Mouse (Mus musculus) c-Kit-positive CD71-positive TER-119-negative erythroid progenitor cells, embryonic 14.5 days (primary cell): ENCODE results near the gene Cilp2.
A peak's percentile ranks its signal among the peaks of the same experiment; 100 is the strongest.

Source experiments
- DNase-seq: peaks from one replicate; pipeline ENCODE4 v3.0.0-alpha.2; 2013; ENCODE audit warnings: low read depth

Cilp2 gene

DNA sequence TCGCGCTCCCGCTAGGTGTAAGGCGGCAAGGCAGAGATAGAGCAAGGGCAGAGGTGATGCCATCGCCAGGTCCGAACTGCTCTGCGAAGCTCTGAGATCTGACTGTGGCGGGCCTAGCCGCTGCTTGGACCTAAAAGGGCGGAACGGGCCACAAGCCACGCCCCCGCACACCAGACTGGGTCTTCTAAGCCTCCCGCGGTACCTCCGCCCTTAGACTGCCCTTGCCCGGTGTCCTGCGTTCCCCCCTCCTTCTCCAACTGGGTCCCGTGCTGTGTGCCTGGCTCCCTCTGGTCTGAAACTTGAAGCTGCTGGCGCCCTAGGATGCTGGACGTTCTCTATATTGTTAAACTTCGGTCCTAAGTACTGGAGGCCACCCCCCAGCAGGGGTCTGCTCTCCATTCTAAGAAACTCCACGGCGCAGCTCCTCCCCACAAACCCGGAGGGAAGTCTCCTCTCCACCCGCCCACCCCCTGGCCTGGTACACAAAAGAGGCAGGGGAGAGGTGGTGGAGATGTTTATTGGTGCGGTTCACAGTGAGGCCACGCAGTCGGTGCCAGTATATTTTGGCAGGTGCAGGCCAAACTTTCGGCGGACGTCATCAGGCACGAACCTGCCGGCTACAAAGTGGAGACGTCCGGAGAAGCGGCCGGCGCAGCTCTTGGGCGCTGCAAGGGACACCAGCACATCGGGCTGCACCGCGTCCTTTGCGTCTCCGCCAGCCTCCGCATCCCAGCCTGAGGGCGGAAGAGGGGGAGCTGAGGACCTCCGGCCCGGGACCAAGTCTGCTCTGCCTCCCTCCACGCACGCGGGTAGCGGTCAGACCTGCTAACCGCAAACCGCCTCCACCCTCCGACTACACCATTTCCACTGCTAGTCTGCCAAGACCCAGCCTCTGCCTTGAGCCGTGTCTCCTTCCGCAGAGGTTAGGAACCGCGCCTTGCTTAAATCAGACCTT, at the start of gene Cilp2:
Cilp2 (minus strand) TSS at position 399 of the 955 bp plus-strand sequence.
- DNase-seq: no peak

- peak; percentile 24 for DNase-seq
Observed at GRCm38 (mm10) chr8:69936050-69936794, 48.7 kb upstream of the Cilp2 start.

DNA sequence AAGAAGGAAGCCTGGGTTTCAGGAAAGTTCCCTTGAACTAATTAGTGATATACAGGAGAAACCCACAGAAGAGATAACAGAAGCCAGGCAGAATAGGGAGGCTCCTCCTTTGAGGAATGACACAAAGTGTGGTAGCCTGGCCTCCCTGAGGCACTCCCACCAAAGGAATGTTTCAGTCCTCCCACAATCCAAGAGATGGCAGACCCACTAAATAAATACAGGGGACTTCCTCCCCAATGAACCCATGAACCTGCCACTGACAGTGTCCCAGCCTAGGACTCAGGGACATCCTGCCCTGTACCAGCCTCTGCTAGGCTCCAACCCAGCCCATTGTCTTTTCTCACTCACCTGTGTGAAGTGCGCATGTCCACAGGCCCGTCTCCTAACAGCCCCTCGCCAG, 47.9 kb upstream of the Cilp2 start:
- no peak for DNase-seq

GRCm38 (mm10) chr8:69934582-69934981, 47.1 kb upstream of the Cilp2 start:
- DNase-seq: no peak

- no peak for DNase-seq
Observed at GRCm38 (mm10) chr8:69933811-69934210, 46.3 kb upstream of the Cilp2 start.

DNA sequence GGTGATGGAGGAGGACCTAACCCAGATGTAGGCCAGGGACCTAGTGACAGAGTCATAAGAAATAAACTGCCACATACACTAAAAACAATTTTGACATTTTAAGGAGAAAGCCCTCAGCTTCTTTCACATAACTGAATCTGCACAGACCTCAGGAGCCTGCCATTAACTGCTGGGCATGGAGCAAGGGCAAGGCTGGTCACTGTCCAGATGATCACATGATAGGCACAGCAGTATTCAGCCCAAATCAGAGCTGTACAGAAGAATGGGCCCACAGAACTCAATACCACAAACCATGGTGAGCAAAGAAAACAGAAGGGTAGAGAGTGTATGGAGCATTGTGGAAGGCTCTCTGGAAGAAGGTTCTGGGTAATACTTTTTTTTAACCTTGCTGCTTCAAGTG, 39.4 kb upstream of the Cilp2 start:
- DNase-seq: no peak

GRCm38 (mm10) chr8:69923986-69924385, 36.5 kb upstream of the Cilp2 start:
- no peak for DNase-seq

GRCm38 (mm10) chr8:69921141-69921540, 33.7 kb upstream of the Cilp2 start:
- no peak for DNase-seq

DNA sequence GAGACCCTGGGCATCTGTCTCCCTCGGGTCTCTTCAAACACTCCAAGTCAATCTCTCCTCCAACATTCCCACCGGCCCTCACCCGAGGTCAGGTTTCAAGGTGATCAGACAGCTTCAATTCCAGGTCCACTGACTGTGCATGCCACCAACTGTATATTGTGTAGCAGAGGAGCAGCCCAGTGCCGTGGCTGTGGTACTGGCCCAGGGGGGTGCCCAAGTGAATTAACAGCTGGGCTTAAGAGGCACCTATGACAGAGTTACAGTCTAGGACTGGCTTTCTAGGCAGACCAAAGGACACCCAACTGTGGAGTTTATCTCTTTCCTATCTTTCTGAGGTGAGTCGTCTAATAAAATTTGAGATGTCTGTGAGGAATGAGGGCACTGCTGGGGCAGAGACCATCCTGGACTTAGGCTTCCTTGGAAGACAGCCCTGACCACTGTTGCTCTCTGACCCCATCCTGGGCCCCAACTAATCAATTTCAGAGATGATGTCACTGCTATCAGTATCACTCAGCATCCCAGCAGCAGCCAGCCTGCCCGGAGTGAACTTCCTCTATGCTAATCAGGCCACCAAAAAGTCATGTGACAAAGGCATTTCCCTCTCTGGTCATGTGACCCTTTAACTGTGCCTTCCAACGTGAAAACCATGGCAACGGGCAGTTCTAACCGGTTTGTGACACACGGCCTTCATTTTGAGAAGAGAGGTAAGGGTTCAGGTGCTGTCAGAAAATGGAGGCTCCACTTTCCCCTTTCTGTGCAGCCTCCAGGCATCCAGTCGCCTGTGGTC, 32.6 kb upstream of the Cilp2 start:
- DNase-seq: peak; percentile 73

GRCm38 (mm10) chr8:69919010-69919409, 31.5 kb upstream of the Cilp2 start:
- DNase-seq: peak; percentile 85

GRCm38 (mm10) chr8:69918506-69918905, 31.0 kb upstream of the Cilp2 start:
- no peak for DNase-seq

DNA sequence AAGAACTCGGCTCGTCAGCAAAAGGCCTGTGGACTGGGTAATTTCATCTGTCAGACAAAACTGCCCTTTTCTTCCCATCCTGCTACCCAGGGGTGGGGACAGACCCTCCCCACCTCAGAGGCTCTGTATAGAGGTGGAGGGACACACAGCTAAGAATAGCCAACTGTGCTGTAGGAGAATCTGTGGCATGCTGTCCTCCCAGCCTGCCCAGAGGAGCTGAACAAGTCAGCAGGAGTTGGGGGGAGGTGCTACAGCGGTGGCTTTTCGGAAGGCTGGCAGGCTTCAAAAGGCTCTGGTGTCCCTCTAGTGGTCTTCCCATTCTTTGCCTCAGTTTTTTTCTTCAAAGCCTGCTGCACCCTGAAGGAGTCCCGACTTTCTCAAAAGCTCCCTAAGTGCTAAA, 28.3 kb upstream of the Cilp2 start:
- DNase-seq: no peak

GRCm38 (mm10) chr8:69914526-69914925, 27.0 kb upstream of the Cilp2 start:
- DNase-seq: no peak

- DNase-seq: no peak
Observed at GRCm38 (mm10) chr8:69912478-69913074, 25.1 kb upstream of the Cilp2 start.

DNA sequence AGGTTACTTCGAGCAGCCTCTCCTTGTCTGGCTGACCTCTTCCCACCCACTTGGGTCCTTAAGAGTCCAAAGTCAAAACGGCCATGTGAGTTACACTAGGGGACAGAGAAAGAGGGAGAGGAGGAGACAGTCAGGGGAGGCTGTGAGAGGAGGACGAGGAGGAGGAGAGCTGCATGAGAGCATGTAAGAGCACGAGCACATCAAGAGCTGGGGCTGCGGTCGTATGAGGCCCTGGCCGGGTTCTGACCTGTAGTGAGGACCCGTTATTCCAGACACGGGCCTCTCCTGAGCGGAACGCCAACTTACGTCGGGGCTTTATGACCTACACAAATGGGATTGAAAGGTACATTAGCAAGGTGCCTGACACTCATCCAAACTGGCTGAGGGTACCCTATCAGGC, 24.4 kb upstream of the Cilp2 start:
- no peak for DNase-seq

- no peak for DNase-seq
Observed at GRCm38 (mm10) chr8:69907106-69907505, 19.6 kb upstream of the Cilp2 start.

DNA sequence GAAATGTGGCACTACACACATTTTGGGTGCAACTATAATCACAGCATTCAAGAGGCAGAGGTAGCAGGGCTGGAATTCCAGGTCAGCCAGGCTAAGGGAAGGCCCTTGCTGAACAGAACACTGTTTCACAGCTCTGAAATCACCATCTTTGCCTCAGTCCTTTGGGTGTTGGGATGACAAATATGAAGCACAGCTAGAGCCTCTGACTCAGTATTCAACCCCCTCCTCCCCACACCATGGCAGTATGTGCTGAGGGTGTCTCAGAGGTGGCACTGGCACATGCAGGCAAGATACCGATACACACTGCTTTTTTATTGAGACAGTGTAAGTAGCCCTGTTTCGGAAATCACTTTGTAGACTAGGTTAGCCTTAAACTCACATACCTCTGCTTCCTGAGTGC, 18.8 kb upstream of the Cilp2 start:
- no peak for DNase-seq

GRCm38 (mm10) chr8:69904096-69904495, 16.6 kb upstream of the Cilp2 start:
- DNase-seq: no peak

- peak; percentile 99 for DNase-seq
Observed at GRCm38 (mm10) chr8:69903063-69903542, 15.6 kb upstream of the Cilp2 start.

DNA sequence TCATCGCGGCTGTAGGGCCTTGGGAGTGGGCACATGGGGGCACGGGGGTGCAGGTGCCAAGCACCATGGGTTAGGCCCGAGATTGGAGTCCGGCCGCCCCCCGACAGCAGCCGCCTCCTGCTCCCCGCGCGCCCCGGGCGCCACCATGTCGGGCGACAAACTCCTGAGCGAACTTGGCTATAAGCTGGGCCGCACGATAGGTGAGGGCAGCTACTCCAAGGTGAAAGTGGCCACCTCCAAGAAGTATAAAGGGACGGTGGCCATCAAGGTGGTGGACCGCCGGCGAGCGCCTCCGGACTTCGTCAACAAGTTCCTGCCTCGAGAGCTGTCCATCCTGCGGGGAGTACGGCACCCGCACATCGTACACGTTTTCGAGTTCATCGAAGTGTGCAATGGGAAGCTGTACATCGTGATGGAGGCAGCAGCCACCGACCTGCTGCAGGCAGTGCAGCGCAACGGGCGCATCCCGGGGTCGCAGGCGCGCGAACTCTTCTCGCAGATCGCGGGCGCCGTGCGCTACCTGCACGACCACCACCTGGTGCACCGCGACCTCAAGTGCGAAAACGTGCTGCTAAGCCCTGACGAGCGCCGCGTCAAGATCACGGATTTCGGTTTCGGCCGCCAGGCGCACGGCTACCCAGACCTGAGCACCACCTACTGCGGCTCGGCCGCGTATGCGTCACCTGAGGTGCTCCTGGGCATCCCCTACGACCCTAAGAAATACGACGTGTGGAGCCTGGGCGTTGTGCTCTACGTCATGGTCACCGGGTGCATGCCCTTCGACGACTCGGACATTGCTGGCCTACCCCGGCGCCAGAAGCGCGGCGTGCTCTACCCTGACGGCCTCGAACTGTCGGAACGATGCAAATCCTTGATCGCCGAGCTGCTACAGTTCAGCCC, 14.9 kb upstream of the Cilp2 start, which contains the start of the genes Tssk6, Ndufa13 and Yjefn3:
Tssk6 (plus strand) TSS at position 22 of the 900 bp plus-strand sequence.
Ndufa13 (minus strand) TSS at position 396 of the 900 bp plus-strand sequence.
Yjefn3 (minus strand) TSS at position 550 of the 900 bp plus-strand sequence.
- DNase-seq: no peak
